Mouse (Mus musculus) lung, postnatal 0 days (tissue): ENCODE data around the gene Nav3.

Source experiments
- CTCF ChIP-seq: IDR thresholded peaks from 2 replicates; pipeline ENCODE4 v1.5.1; 2016; ENCODE audit warnings: antibody characterized with exemption, mild to moderate bottlenecking
- EP300 ChIP-seq: IDR thresholded peaks from 2 replicates; pipeline ENCODE4 v1.6.1; 2016; ENCODE audit warnings: antibody characterized with exemption, mild to moderate bottlenecking, control low read depth

DNA sequence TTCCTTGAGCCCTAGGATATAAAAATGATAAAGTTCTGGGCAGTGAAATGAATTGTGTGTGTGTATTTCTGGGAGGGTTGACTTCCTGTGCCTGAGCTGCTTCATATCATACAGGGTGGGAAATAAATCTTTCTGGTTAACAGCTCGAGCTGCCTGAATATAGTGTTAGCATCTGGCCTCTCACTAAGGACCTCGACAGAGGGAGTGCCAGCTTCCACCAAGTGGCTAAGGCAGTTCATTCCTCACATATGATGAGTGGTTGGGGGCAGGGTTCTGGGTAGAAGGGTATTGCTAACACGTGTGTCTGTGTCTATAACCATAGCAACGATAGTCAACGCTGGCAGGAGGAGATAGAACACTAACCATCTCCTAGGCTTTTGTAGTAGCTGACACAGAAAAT is 295.1 kb downstream of the Nav3 start:
- TF ChIP-seq EP300 = no peak
- TF ChIP-seq CTCF = no peak
